Mouse (Mus musculus) liver, adult 2 months (tissue): ENCODE measurements around the gene Suox.

Experiments used
- CTCF ChIP-seq: fragments of 200-500 bp; IDR thresholded peaks from 2 replicates; pipeline ENCODE4 v1.5.1; 2011; ENCODE audit warnings: low read depth, low read length, control low read depth
- POLR2A ChIP-seq: fragments of 200-500 bp; IDR thresholded peaks from 2 replicates; pipeline ENCODE4 v1.6.1; 2011; ENCODE audit warnings: low read length, control low read depth; ENCODE audit not compliant: insufficient read depth; ENCODE audit errors: extremely low read depth

GRCm38 (mm10) chr10:128653866-128654265, 20.0 kb downstream of the Suox start:
- TF ChIP-seq CTCF (no peak), POLR2A (no peak)
